Mouse (Mus musculus) forebrain, postnatal 0 days (tissue): ENCODE results near the gene Ulk4. TPM values are rescaled to one million over a fixed set of nuclear protein-coding genes. Genes with fewer than 3 reads are reported as not detected.

Experiments
- ATAC-seq: fragments of 200-750 bp; cut with Nextera tagmentation; 2 replicates; pipeline ENCODE4 v1.8.0; 2017; ENCODE audit warnings: mild to moderate bottlenecking, moderate library complexity
- DNase-seq: peaks from one replicate; pipeline ENCODE4 v3.0.0-alpha.2; 2015
- H3K27ac ChIP-seq: fragments of 300-500 bp; sonication (generic); 2 replicates; pipeline ENCODE4 v1.5.1; 2014; ENCODE audit warnings: low read depth, mild to moderate bottlenecking, antibody characterized with exemption, low read length, moderate library complexity, mixed read lengths
- H3K27me3 ChIP-seq: fragments of 300-500 bp; sonication (generic); 2 replicates; pipeline ENCODE4 v1.6.1; 2014; ENCODE audit warnings: mild to moderate bottlenecking, low read length, mixed read lengths; ENCODE audit not compliant: insufficient read depth
- H3K36me3 ChIP-seq: fragments of 300-500 bp; sonication (generic); 2 replicates; pipeline ENCODE4 v1.6.1; 2014; ENCODE audit warnings: mild to moderate bottlenecking, moderate library complexity; ENCODE audit not compliant: insufficient read depth
- H3K4me1 ChIP-seq: fragments of 300-500 bp; sonication (generic); 2 replicates; pipeline ENCODE4 v1.6.1; 2014; ENCODE audit warnings: antibody characterized with exemption; ENCODE audit not compliant: insufficient read depth
- H3K4me2 ChIP-seq: fragments of 300-500 bp; sonication (generic); 2 replicates; pipeline ENCODE4 v1.6.1; 2014; ENCODE audit warnings: low read depth, mild to moderate bottlenecking, moderate library complexity
- H3K4me3 ChIP-seq: fragments of 300-500 bp; sonication (generic); 2 replicates; pipeline ENCODE4 v1.5.1; 2014; ENCODE audit warnings: low read depth, low read length, mixed read lengths
- H3K9ac ChIP-seq: fragments of 300-500 bp; sonication (generic); 2 replicates; pipeline ENCODE4 v1.6.1; 2014; ENCODE audit warnings: mild to moderate bottlenecking
- H3K9me3 ChIP-seq: fragments of 300-500 bp; sonication (generic); 2 replicates; pipeline ENCODE4 v1.6.1; 2016; ENCODE audit warnings: low read length
- CTCF ChIP-seq: sonication (generic); IDR thresholded peaks from 2 replicates; pipeline ENCODE4 v1.5.1; 2016; ENCODE audit warnings: antibody characterized with exemption, control low read depth, low read depth
- WGBS: fragments of 180-500 bp; shearing (Covaris S2); extraction: QIAGEN DNeasy Blood & Tissue Kit; methylation state at CpG from one replicate; pipeline ENCODE4 v1.1.7; 2014; 5-methylcytosine and 5-hydroxymethylcytosine counted together
- polyA plus RNA-seq: library from polyadenylated mRNA; unstranded; fragments of >200 nt; fragmentation: Nextera tagmentation; extraction: Ambion mirVana; gene quantifications from 2 replicates; pipeline ENCODE4 v1.2.1, GENCODE M21; 2015
- total RNA-seq: library from RNA; depleted of rRNA; stranded (reverse); fragments of >200 nt; gene quantifications from 2 replicates; pipeline ENCODE4 v1.2.3, GENCODE M21; 2014

Gene Ulk4
- total and polyA plus RNA-seq, 2 experiments from 2014 or later = 13.3 to 105 TPM

- no peaks in the 10 kb centered on the region for H3K36me3 ChIP-seq
Measured at GRCm38 (mm10) chr9:121281891-121282290, 4.9 kb upstream of the Ulk4 start.

GRCm38 (mm10) chr9:121279216-121279615 lies 2.2 kb upstream of the Ulk4 start:
- Histone ChIP-seq H3K27me3 (no peaks in the 10 kb centered on the region), H3K4me3 (no peak overlapping the region), H3K27ac (no peak overlapping the region), H3K36me3 (no peaks in the 10 kb centered on the region), H3K9me3 (no peaks in the 10 kb centered on the region), H3K4me2 (no peak overlapping the region), H3K4me1 (peaks cover 5% of the 10 kb centered on the region), H3K9ac (no peak overlapping the region)
- DNase-seq (no peak), ATAC-seq (no peak)
- 81% methylated on average over 5 of the region's 5 CpGs for WGBS
- TF ChIP-seq CTCF = no peak

More at GRCm38 (mm10) chr9:121281891-121282290, 4.9 kb upstream of the Ulk4 start:
- Histone ChIP-seq H3K4me1 (no peaks in the 10 kb centered on the region), H3K4me2 (no peak overlapping the region), H3K9ac (no peak overlapping the region), H3K9me3 (no peaks in the 10 kb centered on the region), H3K4me3 (no peak overlapping the region), H3K27me3 (no peaks in the 10 kb centered on the region), H3K27ac (no peak overlapping the region)
- DNase-seq (no peak), ATAC-seq (no peak)
- WGBS = 88% methylated on average over 6 of the region's 6 CpGs
- no peak for TF ChIP-seq CTCF

DNA sequence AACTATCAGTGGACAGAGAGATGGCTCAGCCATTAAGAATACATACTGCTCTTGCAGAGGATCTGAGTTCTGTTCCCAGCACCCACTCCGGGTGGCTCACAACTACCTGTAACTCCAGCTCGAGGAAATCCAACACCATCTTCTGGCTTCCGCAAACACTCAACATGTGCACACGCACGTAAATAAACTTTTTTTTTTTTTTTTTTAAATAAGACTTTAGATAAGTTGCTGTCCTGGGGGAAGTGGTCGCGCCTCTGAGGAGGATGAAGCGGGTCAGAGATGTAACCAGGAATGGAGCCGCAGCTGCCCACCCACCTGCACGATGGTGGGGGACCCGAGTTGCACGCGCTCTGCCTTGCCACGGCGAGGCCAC lies 266 bp downstream of the Ulk4 start:
- H3K4me2 ChIP-seq = peak overlapping the region; percentile 58
- H3K27me3 ChIP-seq = no peaks in the 10 kb centered on the region
- no peaks in the 10 kb centered on the region for H3K36me3 ChIP-seq
- no peak for ATAC-seq
- peaks cover 5% of the 10 kb centered on the region for H3K4me1 ChIP-seq
- H3K9me3 ChIP-seq = no peaks in the 10 kb centered on the region
- H3K27ac ChIP-seq = no peak overlapping the region
- peak overlapping the region; percentile 62 for H3K9ac ChIP-seq
- 11% methylated on average over 15 of the region's 15 CpGs for WGBS
- H3K4me3 ChIP-seq = peak overlapping the region; percentile 72
- DNase-seq = peak; percentile 7
- TF ChIP-seq CTCF = no peak

DNA sequence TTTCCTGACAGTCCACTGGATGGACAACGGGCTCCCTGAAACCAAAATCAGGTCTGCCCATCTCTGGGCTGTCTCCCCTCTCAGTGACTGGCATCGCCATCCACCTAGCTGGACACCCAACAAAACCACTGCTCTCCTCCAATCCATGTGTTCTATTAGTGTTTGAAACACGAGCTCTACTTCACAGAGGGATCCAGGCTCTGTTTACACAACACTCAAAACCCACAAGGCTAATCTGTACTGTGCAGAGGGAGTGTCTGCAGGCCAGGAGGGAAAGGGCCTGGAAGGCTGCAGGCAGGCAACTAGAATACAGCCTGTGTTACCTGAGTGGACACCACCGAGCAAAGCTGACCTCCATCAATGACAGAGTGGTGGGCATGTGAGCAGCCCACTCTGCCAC lies 5.4 kb downstream of the Ulk4 start:
- H3K4me3 ChIP-seq = no peak overlapping the region
- H3K27ac ChIP-seq = no peak overlapping the region
- H3K4me2 ChIP-seq = no peak overlapping the region
- no peak for TF ChIP-seq CTCF
- H3K9me3 ChIP-seq = no peaks in the 10 kb centered on the region
- no peak overlapping the region for H3K9ac ChIP-seq
- peaks cover 3% of the 10 kb centered on the region; the same call in 1 of the 2 replicates for H3K36me3 ChIP-seq
- WGBS = 88% methylated on average over 4 of the region's 4 CpGs
- DNase-seq (no peak), ATAC-seq (no peak)
- peaks cover 3% of the 10 kb centered on the region for H3K4me1 ChIP-seq
- no peaks in the 10 kb centered on the region for H3K27me3 ChIP-seq

DNA sequence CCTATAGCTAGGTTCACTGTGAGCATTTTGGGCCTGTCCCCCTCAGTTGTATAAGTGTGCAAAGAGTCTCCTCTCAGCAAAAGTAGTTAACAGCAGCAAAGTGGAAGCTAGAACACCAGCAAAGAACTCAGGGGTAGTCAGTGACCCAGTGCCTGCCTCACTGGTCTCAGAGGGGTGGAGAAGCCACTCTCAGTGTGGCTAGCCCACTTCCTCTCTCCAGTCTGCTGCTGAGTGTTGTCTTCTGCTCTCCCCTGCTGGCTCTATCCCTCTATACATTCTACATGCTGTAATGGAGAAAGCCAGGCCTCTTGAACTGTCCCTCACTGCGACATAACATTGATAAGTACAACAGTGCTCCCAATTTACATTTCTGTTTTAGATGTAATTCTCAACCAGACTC lies 5.8 kb downstream of the Ulk4 start:
- Histone ChIP-seq H3K4me2 (no peak overlapping the region), H3K27ac (no peak overlapping the region), H3K4me1 (no peaks in the 10 kb centered on the region), H3K9ac (no peak overlapping the region), H3K36me3 (peaks cover 3% of the 10 kb centered on the region; the same call in 1 of the 2 replicates), H3K9me3 (no peaks in the 10 kb centered on the region), H3K4me3 (no peak overlapping the region), H3K27me3 (no peaks in the 10 kb centered on the region)
- WGBS = 80% methylated on average over 1 of the region's 1 CpGs
- DNase-seq = no peak
- no peak for TF ChIP-seq CTCF
- no peak for ATAC-seq

- H3K27ac ChIP-seq = no peak overlapping the region
Measured at GRCm38 (mm10) chr9:121265307-121265706, 11.7 kb downstream of the Ulk4 start.

GRCm38 (mm10) chr9:121257106-121257505 lies 19.9 kb downstream of the Ulk4 start:
- H3K9ac ChIP-seq = no peak overlapping the region
- ATAC-seq = no peak
- no peak overlapping the region for H3K4me2 ChIP-seq
- no peak for TF ChIP-seq CTCF
- H3K27ac ChIP-seq = no peak overlapping the region
- no peaks in the 10 kb centered on the region for H3K27me3 ChIP-seq
- DNase-seq = no peak
- 85% methylated on average over 9 of the region's 9 CpGs for WGBS
- peaks cover 22% of the 10 kb centered on the region for H3K36me3 ChIP-seq
- no peak overlapping the region for H3K4me3 ChIP-seq
- H3K4me1 ChIP-seq = no peaks in the 10 kb centered on the region
- H3K9me3 ChIP-seq = no peaks in the 10 kb centered on the region

More at GRCm38 (mm10) chr9:121265307-121265706, 11.7 kb downstream of the Ulk4 start:
- H3K4me2 ChIP-seq = no peak overlapping the region
- no peaks in the 10 kb centered on the region for H3K27me3 ChIP-seq
- H3K4me1 ChIP-seq = no peaks in the 10 kb centered on the region
- DNase-seq (no peak), ATAC-seq (no peak)
- TF ChIP-seq CTCF = no peak
- WGBS = 80% methylated on average over 10 of the region's 10 CpGs
- no peaks in the 10 kb centered on the region for H3K9me3 ChIP-seq
- H3K36me3 ChIP-seq = peaks cover 8% of the 10 kb centered on the region; the same call in 1 of the 2 replicates
- H3K9ac ChIP-seq = no peak overlapping the region
- no peak overlapping the region for H3K4me3 ChIP-seq
